Mouse (Mus musculus): ENCODE data around the gene B4galt5. TPM values are rescaled to one million over a fixed set of nuclear protein-coding genes. Genes with fewer than 3 reads are reported as not detected.

Gene B4galt5
- total RNA-seq, 2 experiments from 2014 or later = 63.0 to 70.2 TPM

DNA sequence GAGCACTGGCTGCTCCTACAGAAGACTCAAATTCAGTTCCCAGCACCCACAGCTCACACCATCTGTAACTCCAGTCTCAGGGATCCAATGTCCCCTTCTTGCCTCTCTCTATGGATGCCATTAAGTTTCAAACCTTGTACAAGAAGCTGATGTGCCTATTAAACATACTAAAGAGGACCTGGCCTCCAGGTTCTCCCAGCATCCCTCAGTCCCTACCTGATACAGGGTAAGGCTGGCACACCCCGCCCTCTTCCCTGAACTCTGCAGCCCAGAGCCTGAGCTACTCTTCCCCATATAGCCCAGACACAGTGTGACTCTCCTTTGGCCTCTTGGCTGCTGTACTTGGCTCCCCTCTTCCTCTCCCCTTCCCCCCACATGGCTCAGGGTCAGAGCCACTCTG lies 38.9 kb downstream of the B4galt5 start:
- peak in 1 of 2 experiments; percentile 10 for DNase-seq (ENCODE audit: extremely low spot score in 1 of 2, low spot score in 2 of 2)
- intact Hi-C loops (cut with DNase I) = no loop called here

GRCm38 (mm10) chr2:167309286-167309685 lies 39.7 kb downstream of the B4galt5 start:
- peak in 1 of 2 experiments; percentile 22 for DNase-seq (ENCODE audit: extremely low spot score in 1 of 2, low spot score in 2 of 2)
- intact Hi-C loops (cut with DNase I) = no loop called here

- peak in 1 of 2 experiments; percentile 20 for DNase-seq (ENCODE audit: extremely low spot score in 1 of 2, low spot score in 2 of 2)
- intact Hi-C loops (cut with DNase I) = no loop called here
Observed at GRCm38 (mm10) chr2:167307716-167308115, 41.3 kb downstream of the B4galt5 start.

DNA sequence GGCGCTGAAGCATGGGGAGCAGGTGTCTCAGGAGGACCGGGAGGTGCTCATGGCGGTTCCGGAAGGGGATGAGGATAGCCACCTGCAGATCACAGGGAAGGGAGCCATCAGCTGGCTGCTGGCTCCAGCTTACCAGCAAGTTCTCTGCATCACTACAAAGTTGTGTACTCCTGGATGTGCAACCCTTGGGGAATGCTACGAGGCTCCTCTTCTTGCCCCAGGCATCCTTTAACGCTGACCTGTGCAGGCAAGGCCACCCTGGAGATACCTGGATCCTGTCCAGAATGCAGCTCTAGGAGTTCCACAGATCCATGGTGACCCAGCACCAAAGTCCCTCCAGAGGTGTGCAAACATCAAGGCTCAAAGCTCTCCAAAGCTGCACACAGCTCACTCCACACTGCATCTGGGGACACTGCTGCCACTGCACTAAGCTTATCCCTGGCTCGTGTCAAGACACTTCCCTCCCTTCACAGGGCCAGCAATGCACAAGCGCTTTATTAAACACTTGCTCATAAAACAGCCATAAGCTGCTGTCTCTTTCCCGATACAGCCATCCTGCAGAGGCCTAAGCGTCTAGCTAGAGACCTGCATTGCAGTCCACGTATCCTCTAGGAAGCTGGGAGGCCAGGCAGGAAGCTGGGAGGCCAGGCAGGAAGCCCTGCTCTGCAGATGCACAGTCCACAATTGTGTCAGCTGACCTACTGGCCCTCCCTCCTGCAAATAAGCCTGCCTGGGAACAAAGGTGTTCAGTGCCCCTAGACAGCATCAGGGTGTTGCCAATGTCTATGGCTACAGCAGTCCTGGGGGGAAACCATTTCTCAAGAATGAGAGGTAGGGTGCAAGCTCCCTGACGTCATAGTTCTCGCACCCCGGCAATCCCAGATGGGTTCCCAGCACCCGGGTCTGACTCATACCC lies 42.1 kb downstream of the B4galt5 start:
- peak in 1 of 2 experiments; percentile 51 for DNase-seq (ENCODE audit: extremely low spot score in 1 of 2, low spot score in 2 of 2)
- intact Hi-C loops (cut with DNase I) = no loop called here

DNA sequence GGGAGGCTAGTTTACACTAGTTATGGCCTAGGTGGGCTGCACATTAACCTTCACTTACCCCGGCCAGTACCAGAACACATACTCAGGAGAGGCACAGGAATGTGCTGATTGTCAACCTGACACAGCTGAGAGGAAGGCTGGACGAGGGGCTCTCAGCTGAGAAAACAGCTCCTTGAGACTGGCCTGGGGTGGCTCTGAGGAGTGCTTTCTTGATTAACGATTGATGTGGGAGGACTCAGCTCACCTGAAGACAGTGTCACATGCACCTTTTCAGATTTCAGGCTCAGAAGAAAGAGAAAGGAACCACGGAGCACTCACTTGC lies 42.7 kb downstream of the B4galt5 start:
- intact Hi-C loops (cut with DNase I) = no loop called here
- DNase-seq (ENCODE audit: extremely low spot score in 1 of 2, low spot score in 2 of 2) = no peak

- intact Hi-C loops (cut with DNase I) = no loop called here
- peak in 1 of 2 experiments; percentile 15 for DNase-seq (ENCODE audit: extremely low spot score in 1 of 2, low spot score in 2 of 2)
Observed at GRCm38 (mm10) chr2:167305382-167306272, 43.4 kb downstream of the B4galt5 start.

DNA sequence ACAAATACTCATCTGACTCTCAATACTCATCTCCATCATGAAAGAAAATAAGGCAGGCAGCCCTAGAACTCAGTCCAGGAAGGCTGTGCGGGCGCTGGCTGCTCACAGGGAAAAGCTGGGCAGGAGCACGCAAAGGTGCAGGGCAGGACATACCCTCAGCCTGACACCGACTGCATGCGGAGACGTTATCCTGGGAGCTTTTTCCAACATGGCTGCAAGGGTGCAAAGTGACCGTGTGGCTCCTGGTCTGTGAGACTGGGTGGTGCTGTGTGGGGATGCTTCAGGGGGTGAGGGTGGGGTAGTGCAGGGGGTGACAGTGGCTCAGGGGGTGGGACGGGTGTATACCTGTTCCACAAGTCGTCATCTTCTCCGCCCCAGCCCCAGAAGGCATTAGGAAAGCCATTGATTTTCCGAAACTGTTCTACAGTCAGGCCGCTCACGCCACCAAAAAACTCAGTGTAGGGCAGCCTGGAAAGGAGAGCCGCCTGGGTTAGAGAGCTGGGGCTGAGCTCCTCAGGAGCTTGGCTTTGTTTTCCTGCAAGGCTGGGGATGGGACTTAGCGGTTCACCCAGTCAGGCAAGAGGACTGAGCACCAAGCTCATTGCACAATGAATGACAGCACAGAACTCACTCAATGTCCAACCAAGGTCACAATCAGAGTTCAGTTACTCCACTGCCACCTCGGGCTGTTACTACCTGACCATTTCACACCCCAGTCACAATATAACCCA lies 44.2 kb downstream of the B4galt5 start:
- DNase-seq (ENCODE audit: extremely low spot score in 1 of 2, low spot score in 2 of 2) = peak in 1 of 2 experiments; percentile 20

DNA sequence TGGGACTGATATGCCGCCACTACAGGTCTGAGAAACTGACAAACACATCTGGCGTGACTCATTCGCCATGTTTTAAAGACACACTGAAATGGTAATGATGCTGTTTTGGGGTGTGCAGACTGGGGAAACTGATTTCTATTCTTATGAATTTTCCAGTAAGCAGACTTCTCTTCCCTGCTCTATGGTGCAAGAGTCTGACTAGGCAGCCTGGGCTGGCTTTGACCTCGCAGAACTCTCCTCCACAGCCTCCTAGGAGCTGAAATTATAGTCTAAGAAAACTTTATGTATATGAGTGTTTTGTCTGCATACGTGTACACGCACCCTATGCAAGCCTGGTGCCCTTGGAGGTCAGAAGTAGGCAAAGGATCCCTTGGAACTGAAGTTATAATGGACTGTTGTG lies 45.2 kb downstream of the B4galt5 start:
- intact Hi-C loops (cut with DNase I) = no loop called here
- no peak for DNase-seq (ENCODE audit: extremely low spot score in 1 of 2, low spot score in 2 of 2)

More for the DNA sequence above, 44.2 kb downstream of the B4galt5 start:
- intact Hi-C loops (cut with DNase I) = no loop called here

DNA sequence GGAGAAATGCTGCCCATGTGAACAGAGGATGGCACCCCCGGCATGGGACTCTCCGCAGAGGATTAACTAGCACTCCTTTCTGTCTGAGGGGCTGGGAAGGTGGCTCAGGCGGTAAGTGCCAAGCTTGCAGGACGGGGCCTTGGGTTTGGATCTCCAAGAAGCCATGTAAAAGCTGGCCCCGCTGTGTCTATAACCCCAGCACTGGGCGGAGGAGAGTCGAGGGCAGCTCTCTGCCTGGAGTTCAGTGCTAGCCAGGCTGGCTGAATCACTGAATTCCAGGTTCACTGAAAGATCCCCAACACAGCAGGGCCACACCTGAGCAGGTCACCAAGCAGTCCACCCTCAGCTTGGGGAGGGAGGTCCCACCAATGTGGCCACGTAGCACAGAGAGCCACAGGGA lies 45.8 kb downstream of the B4galt5 start:
- intact Hi-C loops (cut with DNase I) = no loop called here
- peak in 1 of 2 experiments; percentile 15 for DNase-seq (ENCODE audit: extremely low spot score in 1 of 2, low spot score in 2 of 2)

DNA sequence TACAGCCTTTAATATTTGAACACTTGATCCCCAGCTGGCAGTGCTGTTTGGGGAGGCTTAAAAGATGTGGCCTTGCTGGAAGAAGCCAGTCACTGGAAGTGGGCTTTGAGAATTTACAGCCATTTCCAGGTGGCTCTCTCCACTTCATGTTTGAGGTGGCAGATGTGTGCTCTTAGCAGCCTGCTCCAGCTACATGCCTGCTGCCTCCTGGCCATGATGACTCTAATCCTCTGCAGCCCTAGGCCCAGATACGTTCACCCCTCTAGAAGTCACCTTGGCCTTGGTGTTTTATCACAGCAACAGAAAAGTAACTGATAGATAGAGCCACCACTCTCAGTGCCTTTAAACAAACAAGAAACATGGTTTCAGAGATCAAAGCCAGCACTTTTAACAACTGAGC lies 46.3 kb downstream of the B4galt5 start:
- no peak for DNase-seq (ENCODE audit: extremely low spot score in 1 of 2, low spot score in 2 of 2)
- intact Hi-C loops (cut with DNase I) = no loop called here

GRCm38 (mm10) chr2:167302031-167302430 lies 47.0 kb downstream of the B4galt5 start:
- intact Hi-C loops (cut with DNase I) = no loop called here
- peak in 1 of 2 experiments; percentile 6 for DNase-seq (ENCODE audit: extremely low spot score in 1 of 2, low spot score in 2 of 2)

- intact Hi-C loops (cut with DNase I) = no loop called here
- DNase-seq (ENCODE audit: extremely low spot score in 1 of 2, low spot score in 2 of 2) = peak in 1 of 2 experiments; percentile 11
Observed at GRCm38 (mm10) chr2:167301601-167302000, 47.4 kb downstream of the B4galt5 start.

- peak in 1 of 2 experiments; percentile 20 for DNase-seq (ENCODE audit: extremely low spot score in 1 of 2, low spot score in 2 of 2)
- intact Hi-C loops (cut with DNase I) = no loop called here
Observed at GRCm38 (mm10) chr2:167300943-167301497, 48.0 kb downstream of the B4galt5 start.

DNA sequence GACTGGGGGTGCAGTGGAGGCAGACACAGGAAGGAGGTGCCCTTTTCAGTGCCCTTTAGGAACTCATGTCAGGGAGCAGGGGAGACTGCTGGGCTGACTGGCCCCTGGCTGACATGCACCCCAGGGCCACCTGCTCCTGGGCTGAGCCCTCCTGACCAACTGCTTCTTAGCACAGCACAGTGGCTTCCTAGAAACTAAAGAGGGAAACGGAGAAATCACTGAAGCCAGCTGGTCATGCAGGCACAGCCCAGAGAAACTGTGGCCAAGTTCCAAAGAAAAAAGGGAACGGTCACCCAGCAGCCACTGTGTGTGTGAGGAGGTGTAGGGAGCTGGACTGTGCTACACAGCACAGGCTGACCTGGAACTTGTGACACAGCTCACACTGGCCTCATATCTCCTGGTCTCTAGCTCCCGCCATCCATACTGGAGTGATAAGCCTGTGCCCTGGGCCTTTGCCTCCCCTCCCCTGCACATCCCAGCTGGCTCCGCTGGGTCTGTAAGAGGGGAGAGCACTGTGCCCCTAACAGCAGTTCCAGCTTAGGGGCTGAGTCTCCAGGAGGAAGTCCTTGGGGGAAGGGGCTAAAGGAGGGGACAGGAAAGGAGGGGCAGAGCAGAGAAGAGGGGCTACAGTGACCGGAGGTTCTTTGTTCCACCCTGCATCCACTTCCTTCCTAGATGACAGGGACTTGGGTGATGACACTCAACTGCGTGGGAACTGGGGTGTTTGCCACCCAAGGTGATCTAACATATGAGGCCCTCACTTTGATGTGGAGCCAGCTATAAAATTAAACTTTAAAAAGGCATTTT lies 48.9 kb downstream of the B4galt5 start:
- peak; percentile 31 to 48 for DNase-seq (ENCODE audit: extremely low spot score in 1 of 2, low spot score in 2 of 2)
- intact Hi-C loops (cut with DNase I) = no loop called here

DNA sequence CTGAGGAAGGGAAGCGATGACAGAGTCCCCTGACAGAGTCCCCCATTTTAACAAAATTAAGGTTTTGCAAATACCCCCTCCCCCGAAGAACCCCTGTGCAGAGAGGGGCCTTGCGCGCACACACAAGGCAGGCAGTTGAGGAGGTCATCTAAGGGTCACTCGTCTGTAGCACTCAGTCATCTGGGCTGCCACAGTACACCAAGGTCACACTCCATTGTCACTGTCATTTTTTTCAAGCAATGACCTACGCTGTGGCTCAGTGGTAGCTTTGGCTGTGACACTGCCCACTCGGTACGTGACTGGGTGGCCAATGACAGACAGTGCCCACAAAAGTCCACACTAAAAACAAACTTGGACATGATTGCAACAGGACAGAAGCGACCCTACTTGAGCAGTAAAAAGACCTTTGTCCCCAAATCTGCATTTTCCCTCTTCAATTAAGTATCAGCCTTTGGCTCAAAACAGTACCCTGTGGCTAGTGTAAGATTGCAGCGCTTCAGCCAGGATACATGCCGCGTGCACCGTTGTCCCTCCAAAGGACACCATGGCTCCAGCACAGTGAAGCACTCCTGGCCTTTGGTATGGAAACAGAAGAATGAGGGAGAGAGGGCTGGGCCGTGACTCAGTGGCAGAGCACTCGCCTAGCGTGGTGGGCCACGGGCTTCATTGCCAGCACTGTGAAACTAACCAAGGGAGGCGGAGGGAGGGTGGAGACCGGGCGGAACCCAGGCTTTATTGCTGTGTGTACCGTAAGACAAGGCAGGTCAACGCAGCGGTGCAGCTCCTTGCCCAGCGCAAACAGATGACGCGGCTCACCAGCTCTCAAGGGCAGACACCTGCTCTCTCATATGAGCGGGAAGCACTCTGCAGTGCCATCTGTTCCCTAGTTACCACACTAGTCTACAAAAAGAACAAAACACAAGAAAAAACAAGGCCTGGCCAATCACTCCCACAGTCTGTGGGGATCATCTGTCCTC lies 50.0 kb downstream of the B4galt5 start:
- peak; percentile 46 to 56 for DNase-seq (ENCODE audit: extremely low spot score in 1 of 2, low spot score in 2 of 2)
- intact Hi-C loops (cut with DNase I) = no loop called here

DNA sequence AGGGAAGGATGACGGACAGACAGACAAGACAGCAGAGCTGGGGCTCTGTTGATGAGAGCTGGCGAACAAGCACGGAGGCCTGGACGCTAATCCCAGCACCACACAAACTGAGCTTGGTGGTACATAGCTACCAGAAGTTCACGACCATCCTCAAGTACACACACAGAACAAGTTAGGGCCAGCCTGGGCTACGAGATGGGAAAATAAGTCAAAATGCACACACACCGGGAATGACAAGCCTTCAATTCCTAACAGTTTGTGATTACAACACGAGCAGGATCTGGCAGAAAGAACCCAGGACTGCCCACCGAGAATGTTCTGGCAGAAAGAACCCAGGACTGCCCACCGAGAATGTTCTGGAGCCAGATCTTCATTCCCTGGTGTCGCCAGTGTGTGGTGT lies 51.0 kb downstream of the B4galt5 start:
- peak in 1 of 2 experiments; percentile 13 for DNase-seq (ENCODE audit: extremely low spot score in 1 of 2, low spot score in 2 of 2)
- intact Hi-C loops (cut with DNase I) = no loop called here

DNA sequence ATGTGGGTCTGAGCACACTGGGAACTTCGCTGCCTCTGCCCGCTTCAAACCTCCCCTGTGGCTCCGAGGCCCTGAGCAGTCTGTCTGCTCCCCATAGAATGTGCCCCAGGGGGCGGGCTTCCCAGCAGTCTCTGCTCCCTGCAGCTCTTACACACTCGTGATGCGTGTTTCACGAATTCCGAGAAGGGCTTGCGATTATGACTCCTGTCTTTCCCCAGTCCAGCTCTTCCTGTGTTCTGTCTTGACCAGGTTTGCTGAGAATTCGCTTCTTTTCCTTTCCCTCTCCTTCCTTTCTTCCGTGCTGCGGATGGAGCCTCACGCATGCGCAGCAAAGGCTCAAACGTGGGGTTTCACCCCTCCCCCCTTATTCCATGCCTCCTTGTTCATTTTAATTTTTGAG lies 54.1 kb downstream of the B4galt5 start:
- peak in 1 of 2 experiments; percentile 37 for DNase-seq (ENCODE audit: extremely low spot score in 1 of 2, low spot score in 2 of 2)
- intact Hi-C loops (cut with DNase I) = no loop called here
